Mouse (Mus musculus) liver, adult 2 months (tissue): ENCODE measurements around the gene Map2k5. TPM values are rescaled to one million over a fixed set of nuclear protein-coding genes. Genes with fewer than 3 reads are reported as not detected.

Experiments
- DNase-seq: peaks from one replicate; pipeline ENCODE4 v3.0.0-alpha.2; 2011; ENCODE audit warnings: low read depth, low spot score; ENCODE audit errors: extremely low read depth
- H3K27ac ChIP-seq: fragments of 200-500 bp; replicated peaks from 2 replicates; pipeline ENCODE4 v1.5.1; 2012; ENCODE audit warnings: low read depth, mild to moderate bottlenecking, control low read depth, inconsistent platforms, low read length; ENCODE audit not compliant: insufficient read depth
- H3K27me3 ChIP-seq: fragments of 200-500 bp; 2 replicates; pipeline ENCODE4 v1.6.1; 2012; ENCODE audit warnings: mild to moderate bottlenecking, moderate library complexity, low read length, inconsistent platforms; ENCODE audit not compliant: control insufficient read depth, insufficient read depth
- H3K36me3 ChIP-seq: fragments of 200-500 bp; 2 replicates; pipeline ENCODE4 v1.6.1; 2012; ENCODE audit warnings: low read length, inconsistent platforms; ENCODE audit not compliant: control insufficient read depth, insufficient read depth
- H3K4me1 ChIP-seq: fragments of 200-500 bp; 2 replicates; pipeline ENCODE4 v1.6.1; 2011; ENCODE audit warnings: low read length; ENCODE audit not compliant: control insufficient read depth, insufficient read depth
- H3K4me3 ChIP-seq: fragments of 200-500 bp; 2 replicates; pipeline ENCODE4 v1.5.1; 2011; ENCODE audit warnings: low read depth, mild to moderate bottlenecking, control low read depth, low read length, moderate library complexity; ENCODE audit not compliant: insufficient read depth
- H3K79me2 ChIP-seq: fragments of 200-500 bp; 2 replicates; pipeline ENCODE4 v1.6.1; 2012; ENCODE audit warnings: inconsistent platforms, mild to moderate bottlenecking, low read length, moderate library complexity; ENCODE audit not compliant: control insufficient read depth, insufficient read depth
- H3K9ac ChIP-seq: fragments of 200-500 bp; 2 replicates; pipeline ENCODE4 v1.6.1; 2012; ENCODE audit warnings: low read depth, mild to moderate bottlenecking, control low read depth, inconsistent platforms, low read length
- CTCF ChIP-seq: fragments of 200-500 bp; IDR thresholded peaks from 2 replicates; pipeline ENCODE4 v1.5.1; 2011; ENCODE audit warnings: low read depth, low read length, control low read depth
- POLR2A ChIP-seq: fragments of 200-500 bp; IDR thresholded peaks from 2 replicates; pipeline ENCODE4 v1.6.1; 2011; ENCODE audit warnings: low read length, control low read depth; ENCODE audit not compliant: insufficient read depth; ENCODE audit errors: extremely low read depth
- WGBS: fragments of 180-500 bp; shearing (Covaris S2); methylation state at CpG from one replicate; pipeline ENCODE4 v1.1.7; 2018; 5-methylcytosine and 5-hydroxymethylcytosine counted together
- polyA plus RNA-seq: library from polyadenylated mRNA; depleted of rRNA; stranded (reverse); fragments of >200 nt; gene quantifications from 2 replicates; pipeline ENCODE4 v1.2.3, GENCODE M21; 2012
- total RNA-seq: library from RNA; depleted of rRNA; stranded (reverse); fragments of >200 nt; gene quantifications from 2 replicates; pipeline ENCODE4 v1.2.3, GENCODE M21; 2014

Gene Map2k5
- total and polyA plus RNA-seq, 2 experiments = 13.3 to 32.2 TPM

DNA sequence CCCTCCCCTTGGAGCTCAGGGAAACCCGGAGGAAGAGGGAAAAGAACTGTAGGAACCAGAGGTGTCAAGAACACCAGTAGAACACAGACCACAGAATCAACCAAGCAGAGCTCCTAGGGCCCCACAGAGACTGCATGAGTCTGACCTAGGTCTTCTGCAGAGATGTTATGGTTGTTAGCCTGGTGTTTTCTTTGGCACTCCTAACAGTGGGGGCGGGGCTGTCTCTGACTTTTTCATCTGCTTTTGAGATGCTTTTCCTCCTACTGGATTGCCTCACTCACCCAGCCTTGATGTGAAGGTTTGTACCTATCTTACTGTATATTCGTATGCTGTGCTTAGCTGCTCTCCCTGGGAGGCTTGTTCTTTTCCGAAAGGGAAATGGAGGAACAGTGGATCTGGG lies 23.5 kb downstream of the Map2k5 start:
- no peak for DNase-seq
- Histone ChIP-seq H3K36me3 (peaks cover 12% of the 10 kb centered on the region), H3K79me2 (no peaks in the 10 kb centered on the region), H3K4me1 (no peaks in the 10 kb centered on the region), H3K27me3 (no peaks in the 10 kb centered on the region), H3K27ac (no peak overlapping the region), H3K9ac (no peak overlapping the region), H3K4me3 (no peak overlapping the region)
- 92% methylated on average over 4 of the region's 4 CpGs for WGBS
- TF ChIP-seq POLR2A = no peak
- TF ChIP-seq CTCF = no peak

DNA sequence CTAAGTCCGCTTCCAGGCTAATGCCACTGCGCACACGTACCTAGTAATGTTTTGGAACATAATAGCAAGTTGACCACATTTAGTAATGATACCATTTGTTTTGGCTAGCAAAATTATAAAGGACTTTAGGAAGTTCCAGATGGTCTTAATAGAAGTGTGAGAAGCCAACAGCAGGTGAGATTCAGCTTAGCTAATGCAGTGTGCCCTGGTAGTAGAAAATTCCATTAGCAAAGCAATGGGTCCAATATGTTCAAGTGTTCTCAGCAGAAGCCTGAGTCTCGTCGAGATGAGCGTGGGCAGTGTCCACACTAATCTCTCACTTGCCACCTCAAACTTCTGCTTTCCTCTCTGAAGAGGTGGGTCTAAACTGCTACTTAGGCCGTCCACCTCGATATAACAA lies 27.7 kb downstream of the Map2k5 start:
- no peak for DNase-seq
- Histone ChIP-seq H3K36me3 (no peaks in the 10 kb centered on the region), H3K27me3 (no peaks in the 10 kb centered on the region), H3K4me3 (no peak overlapping the region), H3K79me2 (no peaks in the 10 kb centered on the region; the same call in 1 of the 2 replicates), H3K4me1 (peaks cover 8% of the 10 kb centered on the region; the same call in 1 of the 2 replicates), H3K27ac (no peak overlapping the region), H3K9ac (no peak overlapping the region)
- 95% methylated on average over 8 of the region's 8 CpGs for WGBS
- TF ChIP-seq CTCF (no peak), POLR2A (no peak)

DNA sequence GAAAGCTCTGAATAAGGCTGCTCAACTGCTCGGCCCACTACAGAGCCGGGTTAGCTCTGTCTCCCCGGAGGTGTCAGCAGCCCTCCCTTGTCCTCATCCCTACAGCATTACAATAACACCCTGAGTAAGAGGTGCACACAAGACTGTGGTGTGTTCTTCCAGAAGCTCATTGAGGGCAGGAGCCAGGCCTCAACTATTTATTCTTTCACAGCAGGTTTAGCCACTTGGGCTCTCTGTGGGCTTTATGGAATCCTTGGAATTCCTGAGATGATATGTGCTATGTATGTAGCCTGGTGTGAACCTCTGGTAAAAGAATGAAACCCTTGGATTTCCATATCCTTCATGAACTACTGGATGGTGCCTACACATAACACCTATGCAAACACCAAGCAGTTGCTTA lies 28.5 kb downstream of the Map2k5 start:
- TF ChIP-seq CTCF = no peak
- no peak for TF ChIP-seq POLR2A
- WGBS = 84% methylated on average over 3 of the region's 3 CpGs

DNA sequence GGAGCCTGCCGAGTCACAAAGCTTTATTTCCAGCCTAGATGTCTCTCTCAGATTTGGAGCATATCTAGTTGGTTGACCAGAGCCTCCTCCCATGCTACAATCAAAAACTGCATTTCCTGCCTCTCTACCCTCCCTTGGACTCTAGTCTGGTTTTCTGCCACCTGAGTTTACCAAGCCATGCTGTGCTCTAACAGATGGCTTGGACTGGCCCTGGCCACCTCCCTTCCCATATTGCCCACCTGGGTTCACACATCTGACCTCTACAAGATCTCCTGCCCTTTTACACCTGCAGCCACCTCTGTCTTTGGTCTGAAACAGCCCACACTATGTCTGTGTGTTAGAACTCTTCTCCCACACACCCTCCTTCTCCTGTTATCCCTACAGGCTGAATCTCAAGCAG lies 29.6 kb downstream of the Map2k5 start:
- Histone ChIP-seq H3K27me3 (no peaks in the 10 kb centered on the region), H3K4me3 (no peak overlapping the region), H3K79me2 (no peaks in the 10 kb centered on the region; the same call in 1 of the 2 replicates), H3K36me3 (no peaks in the 10 kb centered on the region), H3K4me1 (peaks cover 8% of the 10 kb centered on the region; the same call in 1 of the 2 replicates), H3K9ac (no peak overlapping the region), H3K27ac (no peak overlapping the region)
- DNase-seq = no peak
- TF ChIP-seq POLR2A = no peak
- no peak for TF ChIP-seq CTCF
- WGBS = 88% methylated on average over 1 of the region's 1 CpGs

More for the DNA sequence above, 28.5 kb downstream of the Map2k5 start:
- DNase-seq = no peak
- Histone ChIP-seq H3K27me3 (no peaks in the 10 kb centered on the region), H3K4me3 (no peak overlapping the region), H3K79me2 (no peaks in the 10 kb centered on the region; the same call in 1 of the 2 replicates), H3K4me1 (peaks cover 8% of the 10 kb centered on the region; the same call in 1 of the 2 replicates), H3K9ac (no peak overlapping the region), H3K36me3 (no peaks in the 10 kb centered on the region), H3K27ac (no peak overlapping the region)

DNA sequence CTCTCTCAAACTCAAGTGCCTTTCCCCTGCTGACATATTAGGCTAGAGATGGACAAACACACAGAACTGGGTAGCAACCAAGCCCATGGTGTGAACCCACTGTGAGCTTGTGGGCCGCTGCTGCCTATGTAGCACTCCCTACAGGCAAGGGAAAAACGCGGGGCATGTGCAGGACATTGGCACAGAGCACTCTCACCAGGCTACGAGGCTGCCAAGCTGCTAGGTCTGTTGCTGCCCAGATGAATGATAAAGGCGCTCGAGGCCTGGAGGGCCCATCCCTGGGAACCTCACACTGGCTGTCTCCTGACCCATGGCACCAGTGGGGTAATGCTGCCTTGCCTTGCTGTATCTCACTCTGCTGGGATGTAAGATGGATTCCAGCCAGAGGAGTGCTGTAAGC lies 31.7 kb downstream of the Map2k5 start:
- Histone ChIP-seq H3K4me1 (peaks cover 8% of the 10 kb centered on the region; the same call in 1 of the 2 replicates), H3K9ac (no peak overlapping the region)

DNA sequence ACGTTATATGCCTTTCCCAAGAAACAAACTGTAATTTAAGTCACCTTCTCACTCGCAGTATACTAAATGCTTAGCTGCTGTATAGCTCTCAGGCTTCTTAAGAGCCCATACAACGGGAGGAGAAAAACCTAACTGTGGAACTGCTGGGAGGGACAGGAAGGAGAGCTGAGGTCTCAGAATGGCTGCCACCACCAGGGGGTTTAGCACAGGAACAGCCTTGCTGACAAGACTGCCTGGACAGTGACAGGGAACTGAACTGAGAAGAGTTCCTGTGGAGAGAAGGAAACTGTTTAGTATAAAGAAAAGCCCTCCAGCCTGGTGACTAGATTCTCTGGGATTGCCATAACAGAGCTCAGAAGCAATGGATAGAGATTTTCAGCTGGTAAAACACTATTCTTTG lies 35.9 kb downstream of the Map2k5 start:
- Histone ChIP-seq H3K79me2 (no peaks in the 10 kb centered on the region; the same call in 1 of the 2 replicates), H3K9ac (no peak overlapping the region), H3K36me3 (peaks cover 26% of the 10 kb centered on the region), H3K27me3 (no peaks in the 10 kb centered on the region), H3K4me1 (peaks cover 6% of the 10 kb centered on the region; the same call in 1 of the 2 replicates), H3K27ac (no peak overlapping the region), H3K4me3 (no peak overlapping the region)
- TF ChIP-seq CTCF = peak; percentile 8; the same call in 1 of the 2 replicates
- no peak for TF ChIP-seq POLR2A
- no peak for DNase-seq
- 87% methylated on average over 3 of the region's 3 CpGs for WGBS

More for the DNA sequence above, 31.7 kb downstream of the Map2k5 start:
- peaks cover 6% of the 10 kb centered on the region for H3K36me3 ChIP-seq
- H3K4me3 ChIP-seq = no peak overlapping the region
- H3K27ac ChIP-seq = no peak overlapping the region
- no peaks in the 10 kb centered on the region for H3K27me3 ChIP-seq
- TF ChIP-seq CTCF = no peak
- TF ChIP-seq POLR2A = no peak
- peak; percentile 70 for DNase-seq
- no peaks in the 10 kb centered on the region; the same call in 1 of the 2 replicates for H3K79me2 ChIP-seq
- WGBS = 19% methylated on average over 6 of the region's 6 CpGs
